Mouse (Mus musculus): ENCODE measurements around the gene Ptov1. TPM values are rescaled to one million over a fixed set of nuclear protein-coding genes. Genes with fewer than 3 reads are reported as not detected.
A peak's percentile ranks its signal among the peaks of the same experiment; 100 is the strongest.

Ptov1 gene
- polyA plus RNA-seq, 2 experiments, result 35.0 to 47.3 TPM

GRCm38 (mm10) chr7:44814952-44815553, 54.5 kb downstream of the Ptov1 start:
- peak overlapping the region; percentile 94 for H3K27ac ChIP-seq
- TF ChIP-seq CTCF (IDR thresholded peaks at IDR 0.05; ENCODE audit: low read depth) (no peak), EP300 (IDR thresholded peaks at IDR 0.05; ENCODE audit: low read depth) (no peak)
- ATAC-seq (ENCODE audit: insufficient read depth) (no peak), DNase-seq (ENCODE audit: low read depth in 3 of 3, low spot score in 3 of 3) (no peak)
- WGBS (ENCODE audit: insufficient replicate concordance), result 44% methylated on average over 14 of the region's 14 CpGs
- peaks cover 5% of the 10 kb centered on the region; the same call in 1 of the 2 replicates for H3K36me3 ChIP-seq (replicated peaks; ENCODE audit: control insufficient read depth, insufficient read depth, low read depth)
- H3K4me3 ChIP-seq (ENCODE audit: insufficient read depth in 1 of 2, low read depth in 2 of 2, low read length in 2 of 2), result peak overlapping the region; percentile 82 to 94
- H3K4me1 ChIP-seq (replicated peaks; ENCODE audit: control insufficient read depth in 2 of 2, insufficient read depth in 2 of 2, low read length in 1 of 2), result peaks cover 25 to 34% of the 10 kb centered on the region in 2 experiments
- H3K9me3 ChIP-seq (ENCODE audit: control insufficient read depth, low read length), result no peaks in the 10 kb centered on the region
- H3K9ac ChIP-seq (replicated peaks), result peak overlapping the region; percentile 69
- no peaks in the 10 kb centered on the region for H3K27me3 ChIP-seq (ENCODE audit: control insufficient read depth, insufficient read depth, low read length)
- H3K4me2 ChIP-seq (ENCODE audit: low read depth), result peak overlapping the region; percentile 84

GRCm38 (mm10) chr7:44814423-44814822, 55.2 kb downstream of the Ptov1 start:
- no peak overlapping the region for H3K4me3 ChIP-seq (ENCODE audit: insufficient read depth in 1 of 2, low read depth in 2 of 2, low read length in 2 of 2)
- no peaks in the 10 kb centered on the region for H3K9me3 ChIP-seq (ENCODE audit: control insufficient read depth, low read length)
- no peak for ATAC-seq (ENCODE audit: insufficient read depth)
- peaks cover 4% of the 10 kb centered on the region; the same call in 1 of the 2 replicates for H3K36me3 ChIP-seq (replicated peaks; ENCODE audit: control insufficient read depth, insufficient read depth, low read depth)
- no peak for TF ChIP-seq CTCF (IDR thresholded peaks at IDR 0.05; ENCODE audit: low read depth)
- TF ChIP-seq EP300 (IDR thresholded peaks at IDR 0.05; ENCODE audit: low read depth), result no peak
- 79% methylated on average over 4 of the region's 4 CpGs for WGBS (ENCODE audit: insufficient replicate concordance)
- no peak for DNase-seq (ENCODE audit: low read depth in 3 of 3, low spot score in 3 of 3)
- peak overlapping the region; percentile 84; the same call in 1 of the 2 replicates for H3K4me2 ChIP-seq (ENCODE audit: low read depth)
- no peak overlapping the region for H3K27ac ChIP-seq
- no peaks in the 10 kb centered on the region for H3K27me3 ChIP-seq (ENCODE audit: control insufficient read depth, insufficient read depth, low read length)
- H3K4me1 ChIP-seq (replicated peaks; ENCODE audit: control insufficient read depth in 2 of 2, insufficient read depth in 2 of 2, low read length in 1 of 2), result peaks cover 21 to 28% of the 10 kb centered on the region in 2 experiments
- no peak overlapping the region for H3K9ac ChIP-seq (replicated peaks)

- DNase-seq (ENCODE audit: low read depth in 3 of 3, low spot score in 3 of 3) (no peak), ATAC-seq (ENCODE audit: insufficient read depth) (no peak)
- H3K4me2 ChIP-seq (ENCODE audit: low read depth), result peak overlapping the region; percentile 4; the same call in 1 of the 2 replicates
- peaks cover 16 to 24% of the 10 kb centered on the region in 2 experiments for H3K4me1 ChIP-seq (replicated peaks; ENCODE audit: control insufficient read depth in 2 of 2, insufficient read depth in 2 of 2, low read length in 1 of 2)
- no peaks in the 10 kb centered on the region for H3K27me3 ChIP-seq (ENCODE audit: control insufficient read depth, insufficient read depth, low read length)
- WGBS (ENCODE audit: insufficient replicate concordance), result 65% methylated on average over 3 of the region's 3 CpGs
- no peak overlapping the region for H3K9ac ChIP-seq (replicated peaks)
- TF ChIP-seq CTCF (IDR thresholded peaks at IDR 0.05; ENCODE audit: low read depth), result no peak
- no peak for TF ChIP-seq EP300 (IDR thresholded peaks at IDR 0.05; ENCODE audit: low read depth)
- H3K27ac ChIP-seq, result no peak overlapping the region
- no peaks in the 10 kb centered on the region for H3K9me3 ChIP-seq (ENCODE audit: control insufficient read depth, low read length)
- no peak overlapping the region for H3K4me3 ChIP-seq (ENCODE audit: insufficient read depth in 1 of 2, low read depth in 2 of 2, low read length in 2 of 2)
- peaks cover 4% of the 10 kb centered on the region; the same call in 1 of the 2 replicates for H3K36me3 ChIP-seq (replicated peaks; ENCODE audit: control insufficient read depth, insufficient read depth, low read depth)
Observed at GRCm38 (mm10) chr7:44813985-44814384, 55.6 kb downstream of the Ptov1 start.

MicroRNA genes within 50 kb of the gene (microRNA counts, 519-probe panel; counts per million panel counts)
- microRNA mmu-miR-707, result 69.9 counts per million

Small RNAs within 50 kb of the gene (microRNA-seq; reads per million reads assigned to microRNA genes)
- gene Mir707, result not detected

Other genes starting within 250 kb of the Ptov1 start
- gene Myh14, start 198.9 kb downstream of the Ptov1 start, polyA plus RNA-seq (2012; rRNA removed), result 0.15 and 0.75 TPM in 2 replicates
- gene Myh14, start 198.9 kb downstream of the Ptov1 start, polyA plus RNA-seq (2014; fragmentation: Nextera tagmentation; extraction: Ambion mirVana), result 0.09 and 0.23 TPM in 2 replicates
- gene Izumo2, start 161.0 kb downstream of the Ptov1 start, polyA plus RNA-seq (2012; rRNA removed), result not detected in 2 replicates
- not detected in 2 replicates for gene Izumo2, start 161.0 kb downstream of the Ptov1 start, polyA plus RNA-seq (2014; fragmentation: Nextera tagmentation; extraction: Ambion mirVana)
- gene Vrk3, start 121.4 kb downstream of the Ptov1 start, polyA plus RNA-seq (2012; rRNA removed), result 22.2 and 23.7 TPM in 2 replicates
- 20.4 and 22.2 TPM in 2 replicates for gene Vrk3, start 121.4 kb downstream of the Ptov1 start, polyA plus RNA-seq (2014; fragmentation: Nextera tagmentation; extraction: Ambion mirVana)
- 0.79 and 0.96 TPM in 2 replicates for gene Zfp473, start 118.7 kb downstream of the Ptov1 start, polyA plus RNA-seq (2012; rRNA removed)
- 0.81 and 1.1 TPM in 2 replicates for gene Zfp473, start 118.7 kb downstream of the Ptov1 start, polyA plus RNA-seq (2014; fragmentation: Nextera tagmentation; extraction: Ambion mirVana)
- gene Nup62, start 53.7 kb downstream of the Ptov1 start, polyA plus RNA-seq (2012; rRNA removed), result 44.8 and 50.2 TPM in 2 replicates
- 31.5 and 32.8 TPM in 2 replicates for gene Nup62, start 53.7 kb downstream of the Ptov1 start, polyA plus RNA-seq (2014; fragmentation: Nextera tagmentation; extraction: Ambion mirVana)
- 0.36 and 0.40 TPM in 2 replicates for gene Il4i1, start 53.4 kb downstream of the Ptov1 start, polyA plus RNA-seq (2012; rRNA removed)
- gene Il4i1, start 53.4 kb downstream of the Ptov1 start, polyA plus RNA-seq (2014; fragmentation: Nextera tagmentation; extraction: Ambion mirVana), result 0.22 and 0.52 TPM in 2 replicates
- gene Atf5, start 53.1 kb downstream of the Ptov1 start, polyA plus RNA-seq (2012; rRNA removed), result 33.8 and 36.4 TPM in 2 replicates
- gene Atf5, start 53.1 kb downstream of the Ptov1 start, polyA plus RNA-seq (2014; fragmentation: Nextera tagmentation; extraction: Ambion mirVana), result 2.5 TPM in 2 replicates
- 25.8 and 36.4 TPM in 2 replicates for gene Akt1s1, start 20.8 kb downstream of the Ptov1 start, polyA plus RNA-seq (2012; rRNA removed)
- gene Akt1s1, start 20.8 kb downstream of the Ptov1 start, polyA plus RNA-seq (2014; fragmentation: Nextera tagmentation; extraction: Ambion mirVana), result 10.0 and 10.6 TPM in 2 replicates
- gene Tbc1d17, start 20.7 kb downstream of the Ptov1 start, polyA plus RNA-seq (2012; rRNA removed), result 12.9 and 16.2 TPM in 2 replicates
- gene Tbc1d17, start 20.7 kb downstream of the Ptov1 start, polyA plus RNA-seq (2014; fragmentation: Nextera tagmentation; extraction: Ambion mirVana), result 18.3 and 20.2 TPM in 2 replicates
- 12.7 and 14.3 TPM in 2 replicates for gene Pnkp, start 12.6 kb downstream of the Ptov1 start, polyA plus RNA-seq (2012; rRNA removed)
- 15.6 and 17.0 TPM in 2 replicates for gene Pnkp, start 12.6 kb downstream of the Ptov1 start, polyA plus RNA-seq (2014; fragmentation: Nextera tagmentation; extraction: Ambion mirVana)
- 29.3 and 35.1 TPM in 2 replicates for gene Med25, start 22.9 kb upstream of the Ptov1 start, polyA plus RNA-seq (2012; rRNA removed)
- gene Med25, start 22.9 kb upstream of the Ptov1 start, polyA plus RNA-seq (2014; fragmentation: Nextera tagmentation; extraction: Ambion mirVana), result 24.2 and 27.1 TPM in 2 replicates
- 5.9 and 6.5 TPM in 2 replicates for gene Fuz, start 26.3 kb upstream of the Ptov1 start, polyA plus RNA-seq (2012; rRNA removed)
- 5.0 and 5.5 TPM in 2 replicates for gene Fuz, start 26.3 kb upstream of the Ptov1 start, polyA plus RNA-seq (2014; fragmentation: Nextera tagmentation; extraction: Ambion mirVana)
- 62.2 and 67.6 TPM in 2 replicates for gene Ap2a1, start 59.7 kb upstream of the Ptov1 start, polyA plus RNA-seq (2012; rRNA removed)
- gene Ap2a1, start 59.7 kb upstream of the Ptov1 start, polyA plus RNA-seq (2014; fragmentation: Nextera tagmentation; extraction: Ambion mirVana), result 69.6 and 74.2 TPM in 2 replicates
- 0.07 and 0.22 TPM in 2 replicates for gene Tsks, start 73.4 kb upstream of the Ptov1 start, polyA plus RNA-seq (2012; rRNA removed)
- gene Tsks, start 73.4 kb upstream of the Ptov1 start, polyA plus RNA-seq (2014; fragmentation: Nextera tagmentation; extraction: Ambion mirVana), result 0.05 TPM in 1 of 2 replicates, not detected in the other
- gene Cpt1c, start 105.1 kb upstream of the Ptov1 start, polyA plus RNA-seq (2012; rRNA removed), result 2.5 and 3.0 TPM in 2 replicates
- gene Cpt1c, start 105.1 kb upstream of the Ptov1 start, polyA plus RNA-seq (2014; fragmentation: Nextera tagmentation; extraction: Ambion mirVana), result 0.80 and 1.3 TPM in 2 replicates
- gene Prmt1, start 116.8 kb upstream of the Ptov1 start, polyA plus RNA-seq (2012; rRNA removed), result 168 and 174 TPM in 2 replicates
- gene Prmt1, start 116.8 kb upstream of the Ptov1 start, polyA plus RNA-seq (2014; fragmentation: Nextera tagmentation; extraction: Ambion mirVana), result 50.4 and 51.2 TPM in 2 replicates
- 40.3 and 41.0 TPM in 2 replicates for gene Irf3, start 127.9 kb upstream of the Ptov1 start, polyA plus RNA-seq (2012; rRNA removed)
- gene Irf3, start 127.9 kb upstream of the Ptov1 start, polyA plus RNA-seq (2014; fragmentation: Nextera tagmentation; extraction: Ambion mirVana), result 28.0 and 32.1 TPM in 2 replicates
- gene Bcl2l12, start 128.9 kb upstream of the Ptov1 start, polyA plus RNA-seq (2012; rRNA removed), result 11.4 and 14.4 TPM in 2 replicates
- gene Bcl2l12, start 128.9 kb upstream of the Ptov1 start, polyA plus RNA-seq (2014; fragmentation: Nextera tagmentation; extraction: Ambion mirVana), result 11.7 and 11.9 TPM in 2 replicates
- gene Scaf1, start 146.6 kb upstream of the Ptov1 start, polyA plus RNA-seq (2012; rRNA removed), result 16.2 and 16.9 TPM in 2 replicates
- gene Scaf1, start 146.6 kb upstream of the Ptov1 start, polyA plus RNA-seq (2014; fragmentation: Nextera tagmentation; extraction: Ambion mirVana), result 11.0 and 14.5 TPM in 2 replicates
- gene Rras, start 148.2 kb upstream of the Ptov1 start, polyA plus RNA-seq (2012; rRNA removed), result 16.3 and 19.7 TPM in 2 replicates
- 15.4 and 20.6 TPM in 2 replicates for gene Rras, start 148.2 kb upstream of the Ptov1 start, polyA plus RNA-seq (2014; fragmentation: Nextera tagmentation; extraction: Ambion mirVana)
- 1.8 and 2.6 TPM in 2 replicates for gene Prr12, start 183.1 kb upstream of the Ptov1 start, polyA plus RNA-seq (2012; rRNA removed)
- 1.9 and 2.2 TPM in 2 replicates for gene Prr12, start 183.1 kb upstream of the Ptov1 start, polyA plus RNA-seq (2014; fragmentation: Nextera tagmentation; extraction: Ambion mirVana)
- gene Nosip, start 192.6 kb upstream of the Ptov1 start, polyA plus RNA-seq (2012; rRNA removed), result 24.5 and 26.4 TPM in 2 replicates
- 23.1 and 27.4 TPM in 2 replicates for gene Nosip, start 192.6 kb upstream of the Ptov1 start, polyA plus RNA-seq (2014; fragmentation: Nextera tagmentation; extraction: Ambion mirVana)
- gene Prrg2, start 192.9 kb upstream of the Ptov1 start, polyA plus RNA-seq (2012; rRNA removed), result 8.5 and 10.1 TPM in 2 replicates
- 6.2 and 7.3 TPM in 2 replicates for gene Prrg2, start 192.9 kb upstream of the Ptov1 start, polyA plus RNA-seq (2014; fragmentation: Nextera tagmentation; extraction: Ambion mirVana)
- gene Rcn3, start 222.4 kb upstream of the Ptov1 start, polyA plus RNA-seq (2012; rRNA removed), result 20.1 and 20.6 TPM in 2 replicates
- 19.2 and 21.5 TPM in 2 replicates for gene Rcn3, start 222.4 kb upstream of the Ptov1 start, polyA plus RNA-seq (2014; fragmentation: Nextera tagmentation; extraction: Ambion mirVana)
- 14.9 and 16.3 TPM in 2 replicates for gene Fcgrt, start 234.1 kb upstream of the Ptov1 start, polyA plus RNA-seq (2012; rRNA removed)
- gene Fcgrt, start 234.1 kb upstream of the Ptov1 start, polyA plus RNA-seq (2014; fragmentation: Nextera tagmentation; extraction: Ambion mirVana), result 35.5 and 35.6 TPM in 2 replicates